Mouse (Mus musculus): ENCODE measurements around the gene Gsdma2. TPM values are rescaled to one million over a fixed set of nuclear protein-coding genes. Genes with fewer than 3 reads are reported as not detected.

The Gsdma2 gene
- total and polyA plus RNA-seq, 2 experiments from 2014 or later: not detected

- TF ChIP-seq CTCF (IDR thresholded peaks at IDR 0.05; ENCODE audit: low read depth): no peak
- Histone ChIP-seq H3K9me3 (ENCODE audit: low read length) (no peaks in the 10 kb centered on the region), H3K4me2 (ENCODE audit: low read depth, low read length) (no peak overlapping the region), H3K4me1 (ENCODE audit: insufficient read depth, low read length) (no peaks in the 10 kb centered on the region), H3K27me3 (ENCODE audit: insufficient read depth, low read length) (no peaks in the 10 kb centered on the region), H3K9ac (replicated peaks; ENCODE audit: low read length) (no peak overlapping the region), H3K27ac (no peak overlapping the region), H3K4me3 (ENCODE audit: low read length) (no peak overlapping the region), H3K36me3 (ENCODE audit: insufficient read depth, low read length) (peaks cover 29% of the 10 kb centered on the region)
- 91% methylated on average over 12 of the region's 12 CpGs for WGBS
- DNase-seq (ENCODE audit: low spot score): no peak
- ATAC-seq: no peak
Observed at GRCm38 (mm10) chr11:98697225-98697624, 50.7 kb downstream of the Gsdma2 start.

DNA sequence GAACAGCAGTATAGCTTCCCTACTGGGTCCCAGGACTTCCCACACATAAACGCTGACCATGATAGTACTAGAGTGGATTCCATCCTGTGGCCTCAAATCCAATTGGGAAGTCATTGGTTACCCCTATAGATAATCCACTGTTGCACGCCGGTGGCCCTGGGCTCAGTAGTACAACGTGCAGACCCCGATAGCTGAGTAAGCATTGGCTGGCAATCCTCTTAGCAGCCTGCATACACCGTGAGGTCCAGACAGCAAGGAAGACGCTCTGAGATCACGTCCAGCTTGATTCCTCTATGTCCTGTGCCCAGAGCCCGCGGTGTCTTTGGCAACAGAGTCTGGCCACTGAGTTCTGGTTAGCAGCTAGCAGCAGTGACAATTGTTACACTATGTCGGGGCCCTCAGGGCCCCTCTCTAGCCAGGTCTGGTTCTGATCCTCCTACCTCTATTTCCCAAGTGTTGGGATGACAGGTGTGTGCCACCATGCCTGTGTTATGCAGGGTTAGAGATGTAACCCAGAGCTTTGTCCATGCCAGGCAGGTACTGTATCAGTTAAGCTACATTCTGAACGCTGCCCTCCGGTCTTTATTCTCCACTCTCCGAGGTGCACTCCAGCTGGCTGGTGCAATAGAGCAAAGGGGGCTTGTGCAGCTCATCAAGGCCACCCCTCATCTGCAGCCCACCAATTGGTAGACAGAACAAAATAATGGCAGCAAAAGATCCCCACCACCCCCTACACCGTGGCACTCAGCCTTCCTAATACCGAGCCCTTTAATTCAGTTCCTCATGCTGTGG lies 52.5 kb downstream of the Gsdma2 start:
- DNase-seq (ENCODE audit: low spot score): no peak
- H3K27ac ChIP-seq: no peak overlapping the region
- no peaks in the 10 kb centered on the region for H3K4me1 ChIP-seq (ENCODE audit: insufficient read depth, low read length)
- no peak overlapping the region for H3K9ac ChIP-seq (replicated peaks; ENCODE audit: low read length)
- peaks cover 15% of the 10 kb centered on the region for H3K36me3 ChIP-seq (ENCODE audit: insufficient read depth, low read length)
- H3K9me3 ChIP-seq (ENCODE audit: low read length): no peaks in the 10 kb centered on the region
- WGBS: 82% methylated on average over 16 of the region's 16 CpGs
- no peak for ATAC-seq
- no peak overlapping the region for H3K4me2 ChIP-seq (ENCODE audit: low read depth, low read length)
- no peak for TF ChIP-seq CTCF (IDR thresholded peaks at IDR 0.05; ENCODE audit: low read depth)
- no peaks in the 10 kb centered on the region for H3K27me3 ChIP-seq (ENCODE audit: insufficient read depth, low read length)
- H3K4me3 ChIP-seq (ENCODE audit: low read length): no peak overlapping the region

GRCm38 (mm10) chr11:98699911-98700310 lies 53.4 kb downstream of the Gsdma2 start:
- Histone ChIP-seq H3K4me3 (ENCODE audit: low read length) (no peak overlapping the region), H3K36me3 (ENCODE audit: insufficient read depth, low read length) (peaks cover 10% of the 10 kb centered on the region), H3K27me3 (ENCODE audit: insufficient read depth, low read length) (no peaks in the 10 kb centered on the region), H3K9me3 (ENCODE audit: low read length) (no peaks in the 10 kb centered on the region), H3K27ac (no peak overlapping the region), H3K4me2 (ENCODE audit: low read depth, low read length) (no peak overlapping the region), H3K9ac (replicated peaks; ENCODE audit: low read length) (no peak overlapping the region), H3K4me1 (ENCODE audit: insufficient read depth, low read length) (no peaks in the 10 kb centered on the region)
- DNase-seq (ENCODE audit: low spot score): peak; percentile 81
- peak; percentile 90 for TF ChIP-seq CTCF (IDR thresholded peaks at IDR 0.05; ENCODE audit: low read depth)
- ATAC-seq: peak; percentile 69
- WGBS: 35% methylated on average over 4 of the region's 4 CpGs

DNA sequence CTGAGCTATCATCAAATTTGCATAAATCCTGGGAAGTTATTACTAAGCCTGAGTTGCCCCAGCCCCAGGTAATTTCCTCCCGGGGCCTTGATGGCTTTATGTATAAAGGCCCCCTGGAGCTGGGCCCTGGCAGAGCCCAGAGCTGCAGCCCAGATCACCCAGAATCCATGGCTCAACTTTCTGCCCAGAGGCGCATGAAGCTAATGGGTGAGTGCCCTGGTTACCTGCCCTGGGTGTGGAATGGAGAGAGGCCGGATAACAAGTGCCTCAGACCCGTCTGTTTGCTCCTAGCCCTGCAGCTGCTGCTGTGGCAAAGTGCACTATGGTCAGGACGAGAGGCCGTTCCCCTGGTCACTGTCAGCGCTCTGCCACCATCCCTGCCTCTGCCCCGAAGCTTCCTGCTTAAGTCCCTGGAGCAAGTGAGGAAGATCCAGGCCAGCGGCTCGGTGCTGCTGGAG lies 54.7 kb downstream of the Gsdma2 start, which contains the start of gene Csf3:
Csf3 (plus strand) TSS at position 51 of the 458 bp plus-strand sequence.
- 44% methylated on average over 10 of the region's 10 CpGs for WGBS

DNA sequence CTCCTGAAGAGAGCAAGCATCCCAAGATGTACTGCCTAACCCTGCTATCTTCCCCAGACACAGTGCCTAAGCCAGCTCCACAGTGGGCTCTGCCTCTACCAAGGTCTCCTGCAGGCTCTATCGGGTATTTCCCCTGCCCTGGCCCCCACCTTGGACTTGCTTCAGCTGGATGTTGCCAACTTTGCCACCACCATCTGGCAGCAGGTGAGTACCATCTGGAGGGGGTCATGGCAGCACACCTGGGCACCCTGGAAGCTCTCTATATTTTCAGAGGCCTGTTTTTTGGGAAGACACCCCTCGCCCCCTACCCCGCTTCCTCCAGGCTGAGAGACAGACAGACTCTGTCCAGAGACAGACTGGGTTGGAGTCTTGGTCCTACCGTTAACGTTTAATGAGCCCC lies 55.8 kb downstream of the Gsdma2 start:
- H3K4me3 ChIP-seq (ENCODE audit: low read length): no peak overlapping the region
- WGBS: 64% methylated on average over 5 of the region's 5 CpGs
- H3K36me3 ChIP-seq (ENCODE audit: insufficient read depth, low read length): peaks cover 19% of the 10 kb centered on the region; the same call in 1 of the 2 replicates
- ATAC-seq (no peak), DNase-seq (ENCODE audit: low spot score) (no peak)
- TF ChIP-seq CTCF (IDR thresholded peaks at IDR 0.05; ENCODE audit: low read depth): no peak
- no peaks in the 10 kb centered on the region for H3K9me3 ChIP-seq (ENCODE audit: low read length)
- no peak overlapping the region for H3K27ac ChIP-seq
- no peak overlapping the region for H3K4me2 ChIP-seq (ENCODE audit: low read depth, low read length)
- H3K27me3 ChIP-seq (ENCODE audit: insufficient read depth, low read length): no peaks in the 10 kb centered on the region
- H3K9ac ChIP-seq (replicated peaks; ENCODE audit: low read length): no peak overlapping the region
- no peaks in the 10 kb centered on the region for H3K4me1 ChIP-seq (ENCODE audit: insufficient read depth, low read length)

More for the DNA sequence above, 54.7 kb downstream of the Gsdma2 start, which contains the start of gene Csf3:
- H3K27me3 ChIP-seq (ENCODE audit: insufficient read depth, low read length): no peaks in the 10 kb centered on the region
- H3K4me2 ChIP-seq (ENCODE audit: low read depth, low read length): no peak within 1 kb of the TSS
- H3K4me3 ChIP-seq (ENCODE audit: low read length): no peak within 1 kb of the TSS
- H3K4me1 ChIP-seq (ENCODE audit: insufficient read depth, low read length): no peaks in the 10 kb centered on the region
- no peaks in the 10 kb centered on the region for H3K9me3 ChIP-seq (ENCODE audit: low read length)
- peaks cover 8% of the 10 kb centered on the region; the same call in 1 of the 2 replicates for H3K36me3 ChIP-seq (ENCODE audit: insufficient read depth, low read length)
- ATAC-seq (no peak), DNase-seq (ENCODE audit: low spot score) (no peak)
- TF ChIP-seq CTCF (IDR thresholded peaks at IDR 0.05; ENCODE audit: low read depth): no peak
- no peak within 1 kb of the TSS for H3K9ac ChIP-seq (replicated peaks; ENCODE audit: low read length)
- H3K27ac ChIP-seq: no peak within 1 kb of the TSS

GRCm38 (mm10) chr11:98705021-98705420 lies 58.5 kb downstream of the Gsdma2 start:
- WGBS: 90% methylated on average over 10 of the region's 10 CpGs
- Histone ChIP-seq H3K4me2 (ENCODE audit: low read depth, low read length) (no peak overlapping the region), H3K9me3 (ENCODE audit: low read length) (no peaks in the 10 kb centered on the region), H3K4me3 (ENCODE audit: low read length) (no peak overlapping the region), H3K36me3 (ENCODE audit: insufficient read depth, low read length) (peaks cover 33% of the 10 kb centered on the region), H3K27ac (no peak overlapping the region), H3K27me3 (ENCODE audit: insufficient read depth, low read length) (no peaks in the 10 kb centered on the region), H3K9ac (replicated peaks; ENCODE audit: low read length) (no peak overlapping the region), H3K4me1 (ENCODE audit: insufficient read depth, low read length) (no peaks in the 10 kb centered on the region)
- no peak for TF ChIP-seq CTCF (IDR thresholded peaks at IDR 0.05; ENCODE audit: low read depth)
- DNase-seq (ENCODE audit: low spot score) (no peak), ATAC-seq (no peak)

Other genes starting within 250 kb of the Gsdma2 start
- gene Pgap3, start 246.3 kb upstream of the Gsdma2 start, total RNA-seq (2014; rRNA removed): 10.6 and 12.0 TPM in 2 replicates
- gene Pgap3, start 246.3 kb upstream of the Gsdma2 start, polyA plus RNA-seq (2015; fragmentation: Nextera tagmentation; extraction: Ambion mirVana): 7.8 and 9.2 TPM in 2 replicates
- gene Erbb2, start 234.3 kb upstream of the Gsdma2 start, total RNA-seq (2014; rRNA removed): 8.0 and 11.7 TPM in 2 replicates
- gene Erbb2, start 234.3 kb upstream of the Gsdma2 start, polyA plus RNA-seq (2015; fragmentation: Nextera tagmentation; extraction: Ambion mirVana): 4.9 and 5.1 TPM in 2 replicates
- gene Mien1, start 207.8 kb upstream of the Gsdma2 start, total RNA-seq (2014; rRNA removed): 70.0 and 73.9 TPM in 2 replicates
- gene Mien1, start 207.8 kb upstream of the Gsdma2 start, polyA plus RNA-seq (2015; fragmentation: Nextera tagmentation; extraction: Ambion mirVana): 259 and 264 TPM in 2 replicates
- gene Grb7, start 200.4 kb upstream of the Gsdma2 start, total RNA-seq (2014; rRNA removed): 1.5 and 2.7 TPM in 2 replicates
- gene Grb7, start 200.4 kb upstream of the Gsdma2 start, polyA plus RNA-seq (2015; fragmentation: Nextera tagmentation; extraction: Ambion mirVana): 1.7 and 2.0 TPM in 2 replicates
- not detected in 2 replicates for gene Ikzf3, start 100.7 kb upstream of the Gsdma2 start, total RNA-seq (2014; rRNA removed)
- gene Ikzf3, start 100.7 kb upstream of the Gsdma2 start, polyA plus RNA-seq (2015; fragmentation: Nextera tagmentation; extraction: Ambion mirVana): 0.18 and 0.20 TPM in 2 replicates
- not detected in 2 replicates for gene Zpbp2, start 95.7 kb upstream of the Gsdma2 start, total RNA-seq (2014; rRNA removed)
- gene Zpbp2, start 95.7 kb upstream of the Gsdma2 start, polyA plus RNA-seq (2015; fragmentation: Nextera tagmentation; extraction: Ambion mirVana): 0.42 and 0.45 TPM in 2 replicates
- 103 and 112 TPM in 2 replicates for gene Ormdl3, start 59.4 kb upstream of the Gsdma2 start, total RNA-seq (2014; rRNA removed)
- 98.8 and 100 TPM in 2 replicates for gene Ormdl3, start 59.4 kb upstream of the Gsdma2 start, polyA plus RNA-seq (2015; fragmentation: Nextera tagmentation; extraction: Ambion mirVana)
- not detected in 2 replicates for gene Lrrc3c, start 48.5 kb upstream of the Gsdma2 start, total RNA-seq (2014; rRNA removed)
- not detected in 2 replicates for gene Lrrc3c, start 48.5 kb upstream of the Gsdma2 start, polyA plus RNA-seq (2015; fragmentation: Nextera tagmentation; extraction: Ambion mirVana)
- 0.21 TPM in 1 of 2 replicates, not detected in the other for gene Gm12355, start 21.1 kb upstream of the Gsdma2 start, total RNA-seq (2014; rRNA removed)
- gene Gm12355, start 21.1 kb upstream of the Gsdma2 start, polyA plus RNA-seq (2015; fragmentation: Nextera tagmentation; extraction: Ambion mirVana): 0.25 and 0.33 TPM in 2 replicates
- 0.68 TPM in 1 of 2 replicates, not detected in the other for gene Gsdma3, start 20.4 kb upstream of the Gsdma2 start, total RNA-seq (2014; rRNA removed)
- not detected in 2 replicates for gene Gsdma3, start 20.4 kb upstream of the Gsdma2 start, polyA plus RNA-seq (2015; fragmentation: Nextera tagmentation; extraction: Ambion mirVana)
- gene Gsdma, start 17.6 kb downstream of the Gsdma2 start, total RNA-seq (2014; rRNA removed): not detected in 2 replicates
- 0.14 and 0.16 TPM in 2 replicates for gene Gsdma, start 17.6 kb downstream of the Gsdma2 start, polyA plus RNA-seq (2015; fragmentation: Nextera tagmentation; extraction: Ambion mirVana)
- gene Psmd3, start 35.8 kb downstream of the Gsdma2 start, total RNA-seq (2014; rRNA removed): 131 and 143 TPM in 2 replicates
- gene Psmd3, start 35.8 kb downstream of the Gsdma2 start, polyA plus RNA-seq (2015; fragmentation: Nextera tagmentation; extraction: Ambion mirVana): 185 and 190 TPM in 2 replicates
- not detected in 2 replicates for gene Csf3, start 54.5 kb downstream of the Gsdma2 start, total RNA-seq (2014; rRNA removed)
- not detected in 2 replicates for gene Csf3, start 54.5 kb downstream of the Gsdma2 start, polyA plus RNA-seq (2015; fragmentation: Nextera tagmentation; extraction: Ambion mirVana)
- gene Med24, start 82.7 kb downstream of the Gsdma2 start, total RNA-seq (2014; rRNA removed): 63.2 and 88.6 TPM in 2 replicates
- 47.1 and 48.3 TPM in 2 replicates for gene Med24, start 82.7 kb downstream of the Gsdma2 start, polyA plus RNA-seq (2015; fragmentation: Nextera tagmentation; extraction: Ambion mirVana)
- 725 and 812 TPM in 2 replicates for gene Thra, start 93.9 kb downstream of the Gsdma2 start, total RNA-seq (2014; rRNA removed)
- 160 TPM in 2 replicates for gene Thra, start 93.9 kb downstream of the Gsdma2 start, polyA plus RNA-seq (2015; fragmentation: Nextera tagmentation; extraction: Ambion mirVana)
- 7.5 and 8.6 TPM in 2 replicates for gene Nr1d1, start 128.6 kb downstream of the Gsdma2 start, total RNA-seq (2014; rRNA removed)
- 10.2 and 13.5 TPM in 2 replicates for gene Nr1d1, start 128.6 kb downstream of the Gsdma2 start, polyA plus RNA-seq (2015; fragmentation: Nextera tagmentation; extraction: Ambion mirVana)
- 77.7 and 94.3 TPM in 2 replicates for gene Msl1, start 148.8 kb downstream of the Gsdma2 start, total RNA-seq (2014; rRNA removed)
- 25.0 and 25.4 TPM in 2 replicates for gene Msl1, start 148.8 kb downstream of the Gsdma2 start, polyA plus RNA-seq (2015; fragmentation: Nextera tagmentation; extraction: Ambion mirVana)
- 24.4 and 74.0 TPM in 2 replicates for gene Casc3, start 158.1 kb downstream of the Gsdma2 start, total RNA-seq (2014; rRNA removed)
- gene Casc3, start 158.1 kb downstream of the Gsdma2 start, polyA plus RNA-seq (2015; fragmentation: Nextera tagmentation; extraction: Ambion mirVana): 35.4 and 35.7 TPM in 2 replicates
- 29.5 and 44.1 TPM in 2 replicates for gene Rapgefl1, start 190.0 kb downstream of the Gsdma2 start, total RNA-seq (2014; rRNA removed)
- gene Rapgefl1, start 190.0 kb downstream of the Gsdma2 start, polyA plus RNA-seq (2015; fragmentation: Nextera tagmentation; extraction: Ambion mirVana): 11.0 TPM in 2 replicates
- 8.1 and 10.4 TPM in 2 replicates for gene Wipf2, start 216.9 kb downstream of the Gsdma2 start, total RNA-seq (2014; rRNA removed)
- gene Wipf2, start 216.9 kb downstream of the Gsdma2 start, polyA plus RNA-seq (2015; fragmentation: Nextera tagmentation; extraction: Ambion mirVana): 3.5 and 3.7 TPM in 2 replicates